24 mouse cellular contexts compared by ENCODE assay signal in the genomic region with DNA sequence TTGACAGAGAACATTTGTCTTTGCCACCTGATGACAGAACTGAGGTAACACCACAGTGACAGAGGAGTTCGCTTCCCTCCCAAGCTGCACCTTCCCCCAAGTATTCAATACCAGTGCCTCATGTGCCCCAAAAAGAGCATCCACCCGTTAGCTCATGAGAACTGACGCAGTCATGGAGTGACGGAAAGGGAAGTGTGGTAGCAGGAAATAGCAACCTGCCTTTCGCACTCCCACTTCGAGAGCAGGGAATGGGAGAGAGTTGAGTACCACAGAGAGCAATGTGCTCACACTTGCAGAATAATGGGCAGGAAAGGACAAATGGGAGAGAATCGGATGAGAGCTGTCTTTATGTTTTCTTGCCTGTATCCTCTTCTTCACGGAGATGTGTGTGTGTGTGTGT. TPM values are rescaled to one million over a fixed set of nuclear protein-coding genes. Genes with fewer than 3 reads are reported as not detected.
DNase-seq lines count a peak whose midpoint lies in the region; ATAC-seq lines count a peak whose summit lies in the region.
"Had no signal": no experiment of that assay in that cellular context is flagged by ENCODE, and none has a peak within 500 bp of the region (broad histone marks: within the 10 kb centered on the region; RNA-seq: fewer than 3 reads in every experiment).

No protein-coding gene starts in this region.

- DNase-seq in frontal cortex, postnatal 14 days (ENCODE audit: low spot score in 2 of 2), result no peak
- peak; percentile 17 to 21 for DNase-seq in left cerebral cortex, adult 18-20 months (ENCODE audit: low spot score in 2 of 2)
- no peak for DNase-seq in left cerebral cortex, adult 11 months (ENCODE audit: low spot score)
- DNase-seq in right cerebral cortex, adult 2 months (ENCODE audit: low spot score in 2 of 2), result peak; percentile 18 to 38
- no peak for DNase-seq in right cerebral cortex, postnatal 10 days (ENCODE audit: low spot score in 2 of 2)
- DNase-seq: adrenal gland, adult 8-10 months; adrenal gland, postnatal 14 days; adrenal gland, postnatal 36 days; B cell, adult 2 months; cerebellum, adult 11 months; cerebellum, adult 18-20 months; cerebellum, adult 8-10 months; cerebellum, adult 9-11 months; cerebellum, postnatal 14 days; cerebellum, postnatal 36 days; embryo, embryonic 11 days; forebrain, postnatal 0 days had no signal

- ATAC-seq in frontal cortex, adult (ENCODE audit: low TSS enrichment), result peak; percentile 73
- ATAC-seq: activated CD4-positive, CD25-positive, alpha-beta regulatory T cell, adult 4 months; CD4-positive, CD25-positive, alpha-beta regulatory T cell, adult 4 months; forebrain, embryonic 13.5 days; forebrain, embryonic 15.5 days; forebrain, postnatal 0 days; Patski had no signal

RNA-seq across cellular contexts. Expression of a gene that starts 20.7 kb away (rescaled TPM):
- total RNA-seq in left cerebral cortex, adult 18-20 months (2021), result 10 to 100 TPM; 88.5 to 93.0 TPM

RNA-seq across cellular contexts. Expression of a gene that starts 39.2 kb away (rescaled TPM):
- total RNA-seq in left cerebral cortex, adult 18-20 months (2021), result 10 to 100 TPM; 51.7 to 53.0 TPM
- total RNA-seq: common myeloid progenitor, adult 5-6 weeks had no signal

Comparison
In these comparisons a context has a peak if more than half of its experiments do, and no peak if none do; other contexts are left out.
1. DNase-seq: peak in left cerebral cortex, adult 18-20 months (2 of 2) and right cerebral cortex, adult 2 months (2 of 2); none in frontal cortex, postnatal 14 days (0 of 2), left cerebral cortex, adult 11 months (single experiment) and right cerebral cortex, postnatal 10 days (0 of 2).